Mouse (Mus musculus): ENCODE measurements at regions not wholly inside any gene's neighbourhood (a gene's known extent, or its start where the extent isn't known, plus 50 kb on each side); places are given as distances from the start of the nearest gene placed in this dataset.
A peak's percentile ranks its signal among the peaks of the same experiment; 100 is the strongest.

DNA sequence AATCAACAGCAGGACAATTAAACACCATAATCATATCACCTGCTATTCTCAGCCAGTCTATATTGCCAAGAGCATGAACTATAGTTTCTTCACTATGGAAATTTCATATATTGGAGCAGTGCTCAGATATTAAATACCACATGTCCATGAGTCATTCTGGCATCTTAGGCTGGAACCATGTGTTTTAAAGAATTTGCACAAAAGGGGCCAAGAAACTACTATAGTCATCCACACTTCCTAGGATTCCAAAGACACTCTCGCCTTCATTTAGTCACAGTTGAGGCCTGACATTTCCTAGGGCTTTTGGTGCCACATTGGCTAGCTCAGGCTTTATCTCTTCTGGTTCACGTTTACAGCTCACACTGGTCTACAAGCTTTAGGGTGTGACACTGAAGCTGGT, 293.7 kb downstream of the Foxa2 start:
- Histone ChIP-seq H3K27ac (ENCODE audit: control insufficient read depth, insufficient read depth, low read length) (no peak overlapping the region), H3K36me3 (ENCODE audit: control insufficient read depth, insufficient read depth, low read length) (no peaks in the 10 kb centered on the region), H3K27me3 (ENCODE audit: control insufficient read depth, insufficient read depth, low read length) (no peaks in the 10 kb centered on the region), H3K4me1 (replicated peaks; ENCODE audit: control insufficient read depth, insufficient read depth, low read length) (no peaks in the 10 kb centered on the region), H3K4me3 (ENCODE audit: control insufficient read depth, insufficient read depth, low read length) (no peak overlapping the region)
- no peak for TF ChIP-seq CTCF (IDR thresholded peaks at IDR 0.05; ENCODE audit: borderline replicate concordance, control insufficient read depth, extremely low read depth, insufficient read depth, low read length, poor library complexity)
- no peak for TF ChIP-seq POLR2A (IDR thresholded peaks at IDR 0.05; ENCODE audit: control insufficient read depth, extremely low read depth, insufficient read depth, low read length, poor library complexity)
- 76% methylated on average over 2 of the region's 2 CpGs for WGBS
- DNase-seq: no peak

GRCm38 (mm10) chr2:147751831-147752230, 294.9 kb downstream of the Foxa2 start:
- Histone ChIP-seq H3K27me3 (ENCODE audit: control insufficient read depth, insufficient read depth, low read length) (no peaks in the 10 kb centered on the region), H3K4me1 (replicated peaks; ENCODE audit: control insufficient read depth, insufficient read depth, low read length) (no peaks in the 10 kb centered on the region), H3K36me3 (ENCODE audit: control insufficient read depth, insufficient read depth, low read length) (no peaks in the 10 kb centered on the region), H3K27ac (ENCODE audit: control insufficient read depth, insufficient read depth, low read length) (no peak overlapping the region), H3K4me3 (ENCODE audit: control insufficient read depth, insufficient read depth, low read length) (no peak overlapping the region)
- no peak for DNase-seq
- no peak for TF ChIP-seq CTCF (IDR thresholded peaks at IDR 0.05; ENCODE audit: borderline replicate concordance, control insufficient read depth, extremely low read depth, insufficient read depth, low read length, poor library complexity)
- TF ChIP-seq POLR2A (IDR thresholded peaks at IDR 0.05; ENCODE audit: control insufficient read depth, extremely low read depth, insufficient read depth, low read length, poor library complexity): no peak
- WGBS: 90% methylated on average over 3 of the region's 3 CpGs

DNA sequence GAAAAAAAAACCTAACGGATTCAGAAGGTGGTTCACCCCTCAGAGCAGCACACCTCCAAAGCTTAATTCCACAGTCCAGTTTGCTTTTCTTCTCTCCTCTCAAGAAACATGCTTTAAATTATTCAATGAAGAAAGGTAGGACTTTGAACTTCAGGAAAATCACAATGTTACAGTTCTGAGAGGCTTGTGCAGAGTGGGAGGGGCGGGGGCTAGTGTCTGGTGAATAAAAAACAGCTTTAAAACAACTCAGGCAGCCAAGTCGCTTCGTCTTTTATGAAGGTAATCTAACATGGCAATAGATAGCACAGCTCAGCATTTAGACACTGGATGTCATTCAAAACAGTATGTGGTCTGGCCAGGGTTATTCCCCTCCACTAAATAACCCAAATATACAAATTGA, 298.8 kb downstream of the Foxa2 start:
- Histone ChIP-seq H3K36me3 (ENCODE audit: control insufficient read depth, insufficient read depth, low read length) (no peaks in the 10 kb centered on the region), H3K27me3 (ENCODE audit: control insufficient read depth, insufficient read depth, low read length) (no peaks in the 10 kb centered on the region), H3K27ac (ENCODE audit: control insufficient read depth, insufficient read depth, low read length) (no peak overlapping the region), H3K4me1 (replicated peaks; ENCODE audit: control insufficient read depth, insufficient read depth, low read length) (no peaks in the 10 kb centered on the region), H3K4me3 (ENCODE audit: control insufficient read depth, insufficient read depth, low read length) (no peak overlapping the region)
- no peak for TF ChIP-seq CTCF (IDR thresholded peaks at IDR 0.05; ENCODE audit: borderline replicate concordance, control insufficient read depth, extremely low read depth, insufficient read depth, low read length, poor library complexity)
- DNase-seq: no peak
- 65% methylated on average over 4 of the region's 4 CpGs for WGBS

GRCm38 (mm10) chr2:147743908-147744307, 302.9 kb downstream of the Foxa2 start:
- Histone ChIP-seq H3K27me3 (ENCODE audit: control insufficient read depth, insufficient read depth, low read length) (no peaks in the 10 kb centered on the region), H3K4me1 (replicated peaks; ENCODE audit: control insufficient read depth, insufficient read depth, low read length) (no peaks in the 10 kb centered on the region), H3K4me3 (ENCODE audit: control insufficient read depth, insufficient read depth, low read length) (no peak overlapping the region), H3K36me3 (ENCODE audit: control insufficient read depth, insufficient read depth, low read length) (no peaks in the 10 kb centered on the region), H3K27ac (ENCODE audit: control insufficient read depth, insufficient read depth, low read length) (no peak overlapping the region)
- 58% methylated on average over 2 of the region's 2 CpGs for WGBS
- DNase-seq: no peak
- TF ChIP-seq POLR2A (IDR thresholded peaks at IDR 0.05; ENCODE audit: control insufficient read depth, extremely low read depth, insufficient read depth, low read length, poor library complexity) (no peak), CTCF (IDR thresholded peaks at IDR 0.05; ENCODE audit: borderline replicate concordance, control insufficient read depth, extremely low read depth, insufficient read depth, low read length, poor library complexity) (no peak)

- Histone ChIP-seq H3K4me1 (replicated peaks; ENCODE audit: control insufficient read depth, insufficient read depth, low read length) (no peaks in the 10 kb centered on the region), H3K4me3 (ENCODE audit: control insufficient read depth, insufficient read depth, low read length) (no peak overlapping the region), H3K27me3 (ENCODE audit: control insufficient read depth, insufficient read depth, low read length) (no peaks in the 10 kb centered on the region), H3K27ac (ENCODE audit: control insufficient read depth, insufficient read depth, low read length) (no peak overlapping the region), H3K36me3 (ENCODE audit: control insufficient read depth, insufficient read depth, low read length) (no peaks in the 10 kb centered on the region)
- DNase-seq: peak; percentile 13
- no peak for TF ChIP-seq POLR2A (IDR thresholded peaks at IDR 0.05; ENCODE audit: control insufficient read depth, extremely low read depth, insufficient read depth, low read length, poor library complexity)
- no peak for TF ChIP-seq CTCF (IDR thresholded peaks at IDR 0.05; ENCODE audit: borderline replicate concordance, control insufficient read depth, extremely low read depth, insufficient read depth, low read length, poor library complexity)
- 34% methylated on average over 10 of the region's 10 CpGs for WGBS
These were observed 308.4 kb downstream of the Foxa2 start for GRCm38 (mm10) chr2:147738307-147738872.

DNA sequence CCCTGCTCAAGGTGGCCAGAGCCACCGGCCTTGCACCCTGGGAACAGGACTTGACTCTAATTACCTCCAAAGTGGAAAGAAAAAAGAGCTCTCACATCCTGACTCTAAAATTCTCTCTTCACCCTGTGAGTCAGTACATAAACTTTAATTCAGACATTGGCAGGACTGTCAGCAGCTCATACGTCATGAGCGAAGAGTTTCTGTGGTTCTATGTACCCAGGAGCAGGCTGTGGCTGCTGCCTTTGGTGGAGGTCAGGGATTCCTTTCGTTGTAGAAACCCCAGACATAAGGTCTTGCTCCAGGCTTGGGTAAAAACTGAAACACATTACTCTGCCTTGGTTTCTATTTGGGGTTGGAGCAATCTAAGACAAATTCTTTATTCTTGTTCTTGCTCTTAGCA, 319.4 kb downstream of the Foxa2 start:
- 79% methylated on average over 4 of the region's 4 CpGs for WGBS
- TF ChIP-seq CTCF (IDR thresholded peaks at IDR 0.05; ENCODE audit: borderline replicate concordance, control insufficient read depth, extremely low read depth, insufficient read depth, low read length, poor library complexity): no peak
- no peak for TF ChIP-seq POLR2A (IDR thresholded peaks at IDR 0.05; ENCODE audit: control insufficient read depth, extremely low read depth, insufficient read depth, low read length, poor library complexity)
- no peaks in the 10 kb centered on the region for H3K36me3 ChIP-seq (ENCODE audit: control insufficient read depth, insufficient read depth, low read length)
- no peaks in the 10 kb centered on the region for H3K27me3 ChIP-seq (ENCODE audit: control insufficient read depth, insufficient read depth, low read length)
- H3K4me1 ChIP-seq (replicated peaks; ENCODE audit: control insufficient read depth, insufficient read depth, low read length): no peaks in the 10 kb centered on the region
- no peak overlapping the region for H3K27ac ChIP-seq (ENCODE audit: control insufficient read depth, insufficient read depth, low read length)
- no peak overlapping the region for H3K4me3 ChIP-seq (ENCODE audit: control insufficient read depth, insufficient read depth, low read length)
- no peak for DNase-seq

- WGBS: 91% methylated on average over 3 of the region's 3 CpGs
- TF ChIP-seq CTCF (IDR thresholded peaks at IDR 0.05; ENCODE audit: borderline replicate concordance, control insufficient read depth, extremely low read depth, insufficient read depth, low read length, poor library complexity): no peak
- TF ChIP-seq POLR2A (IDR thresholded peaks at IDR 0.05; ENCODE audit: control insufficient read depth, extremely low read depth, insufficient read depth, low read length, poor library complexity): no peak
- H3K4me1 ChIP-seq (replicated peaks; ENCODE audit: control insufficient read depth, insufficient read depth, low read length): no peaks in the 10 kb centered on the region
- DNase-seq: no peak
- H3K36me3 ChIP-seq (ENCODE audit: control insufficient read depth, insufficient read depth, low read length): no peaks in the 10 kb centered on the region
- no peak overlapping the region for H3K4me3 ChIP-seq (ENCODE audit: control insufficient read depth, insufficient read depth, low read length)
- H3K27me3 ChIP-seq (ENCODE audit: control insufficient read depth, insufficient read depth, low read length): no peaks in the 10 kb centered on the region
- no peak overlapping the region for H3K27ac ChIP-seq (ENCODE audit: control insufficient read depth, insufficient read depth, low read length)
These were observed 327.8 kb downstream of the Foxa2 start for GRCm38 (mm10) chr2:147718936-147719335.
